Mouse (Mus musculus) embryonic stem cell, embryonic (primary cell): Measurements from ENCODE around the gene Bcl7c.

Experiments
- CTCF ChIA-PET, 4 experiments: fragments of 300-600 bp in 2 of 4; fragments of 350-600 bp in 2 of 4; sonication (Branson Sonifier 250); formaldehyde crosslinking; loops; one replicate each; lab custom pipeline; 2022; ENCODE audit warnings: inconsistent platforms in 2 of 4; lab: Charles Lee
- POLR2A ChIA-PET, 4 experiments: fragments of 300-600 bp in 2 of 4; fragments of 350-600 bp in 2 of 4; sonication (Branson Sonifier 250); formaldehyde crosslinking; loops; one replicate each; lab custom pipeline; 2022; ENCODE audit warnings: antibody characterized with exemption in 4 of 4, inconsistent platforms in 1 of 4; lab: Charles Lee

The Bcl7c gene

GRCm38 (mm10) chr7:127707045-127707956 lies 1.4 kb downstream of the Bcl7c start:
- ChIA-PET POLR2A (interaction anchor here (0.6 to 7.3 kb wide), 53 partner anchors 8 to 531 kb away, joined by 3 to 70 read pairs (median 5); partner anchors contain the start of genes Fbxl19 (in 2 of the 4), Fus (in 2 of the 4), 9130023H24Rik (in 1 of the 4) and Ccdc189 (in 1 of the 4)), CTCF (interaction anchor here (0.7 to 12.8 kb wide), 22 partner anchors 10 to 308 kb away, joined by 3 to 144 read pairs (median 6); partner anchors contain the start of gene Hsd3b7 (in 1 of the 4))

- POLR2A ChIA-PET, result interaction anchor here in 2 of 4 experiments (1.2 to 7.3 kb wide), 3 partner anchors 12 to 27 kb away, joined by 3 to 70 read pairs (median 3); no protein-coding TSS in a partner anchor
- CTCF ChIA-PET, result interaction anchor here in 2 of 4 experiments (0.6 to 3.8 kb wide), 4 partner anchors 10 to 36 kb away, joined by 4 to 17 read pairs (median 4); no protein-coding TSS in a partner anchor
Observed at GRCm38 (mm10) chr7:127705706-127706105, 3.0 kb downstream of the Bcl7c start.

- ChIA-PET POLR2A (interaction anchor here in 2 of 4 experiments (0.9 to 7.3 kb wide), 4 partner anchors 11 to 47 kb away, joined by 3 to 70 read pairs (median 4); no protein-coding TSS in a partner anchor), CTCF (interaction anchor here in 2 of 4 experiments (0.6 to 3.8 kb wide), 3 partner anchors 27 to 139 kb away, joined by 3 to 17 read pairs (median 4); no protein-coding TSS in a partner anchor)
Observed at GRCm38 (mm10) chr7:127704598-127704997, 4.1 kb downstream of the Bcl7c start.

- ChIA-PET POLR2A (interaction anchor here in 3 of 4 experiments (0.6 to 7.3 kb wide), 6 partner anchors 10 to 60 kb away, joined by 3 to 70 read pairs (median 3); no protein-coding TSS in a partner anchor), CTCF (interaction anchor here in 3 of 4 experiments (0.6 to 3.8 kb wide), 5 partner anchors 8 to 29 kb away, joined by 3 to 17 read pairs (median 3); no protein-coding TSS in a partner anchor)
Observed at GRCm38 (mm10) chr7:127703561-127704178, 5.1 kb downstream of the Bcl7c start.

GRCm38 (mm10) chr7:127700712-127701331 lies 7.9 kb downstream of the Bcl7c start:
- CTCF ChIA-PET, result no interaction called here
- POLR2A ChIA-PET, result interaction anchor here in 1 of 4 experiments (1.2 kb wide), 1 partner anchor 9 kb away, joined by 4 read pairs; no protein-coding TSS in a partner anchor

GRCm38 (mm10) chr7:127698986-127699385 lies 9.7 kb downstream of the Bcl7c start:
- ChIA-PET POLR2A (interaction anchor here in 2 of 4 experiments (1.0 to 1.8 kb wide), 6 partner anchors 9 to 94 kb away, joined by 3 to 7 read pairs (median 6); partner anchors contain the start of genes Ctf1 (in 2 of the 2) and Bcl7c (in 1 of the 2)), CTCF (interaction anchor here in 2 of 4 experiments (0.7 to 2.3 kb wide), 3 partner anchors 22 to 24 kb away, joined by 3 to 8 read pairs (median 4); no protein-coding TSS in a partner anchor)

- POLR2A ChIA-PET, result interaction anchor here (0.6 to 8.5 kb wide), 9 partner anchors 14 to 763 kb away, joined by 3 to 70 read pairs (median 4); partner anchors contain the start of genes Bcl7c (in 2 of the 4), Ctf1 (in 1 of the 4), Fus (in 1 of the 4) and Hsd3b7 (in 1 of the 4)
Observed at GRCm38 (mm10) chr7:127693730-127694129, 15.0 kb downstream of the Bcl7c start.

GRCm38 (mm10) chr7:127693290-127693689 lies 15.4 kb downstream of the Bcl7c start:
- POLR2A ChIA-PET, result interaction anchor here in 3 of 4 experiments (0.6 to 8.5 kb wide), 7 partner anchors 14 to 274 kb away, joined by 3 to 70 read pairs (median 4); partner anchors contain the start of genes Bcl7c (in 2 of the 3), Ctf1 (in 1 of the 3) and Fus (in 1 of the 3)
- CTCF ChIA-PET, result interaction anchor here in 3 of 4 experiments (0.8 to 8.1 kb wide), 7 partner anchors 14 to 123 kb away, joined by 3 to 75 read pairs (median 11); partner anchors contain the start of gene Bcl7c (in 1 of the 3)

More at GRCm38 (mm10) chr7:127693730-127694129, 15.0 kb downstream of the Bcl7c start:
- CTCF ChIA-PET, result interaction anchor here (0.5 to 8.1 kb wide), 11 partner anchors 10 to 1024 kb away, joined by 3 to 75 read pairs (median 5); partner anchors contain the start of gene Bcl7c (in 2 of the 4)

- POLR2A ChIA-PET, result interaction anchor here (0.6 to 8.5 kb wide), 36 partner anchors 8 to 315 kb away, joined by 3 to 70 read pairs (median 4); partner anchors contain the start of genes Bcl7c (in 3 of the 4), Ctf1 (in 3 of the 4), Ccdc189 (in 1 of the 4) and Fus (in 1 of the 4)
Observed at GRCm38 (mm10) chr7:127691221-127691989, 17.3 kb downstream of the Bcl7c start.

GRCm38 (mm10) chr7:127689626-127690280 lies 19.0 kb downstream of the Bcl7c start:
- ChIA-PET POLR2A (interaction anchor here in 2 of 4 experiments (1.0 to 8.5 kb wide), 7 partner anchors 14 to 132 kb away, joined by 3 to 70 read pairs (median 12); partner anchors contain the start of genes Ctf1 (in 2 of the 2) and Bcl7c (in 1 of the 2)), CTCF (interaction anchor here (0.5 to 8.1 kb wide), 9 partner anchors 13 to 401 kb away, joined by 3 to 75 read pairs (median 4); partner anchors contain the start of genes Fbxl19 (in 1 of the 4) and Hsd3b7 (in 1 of the 4))

More at GRCm38 (mm10) chr7:127691221-127691989, 17.3 kb downstream of the Bcl7c start:
- CTCF ChIA-PET, result interaction anchor here (0.5 to 8.1 kb wide), 24 partner anchors 10 to 253 kb away, joined by 3 to 75 read pairs (median 4); partner anchors contain the start of genes Bcl7c (in 2 of the 4), Ctf1 (in 1 of the 4) and Fbxl19 (in 1 of the 4)

- CTCF ChIA-PET, result interaction anchor here in 2 of 4 experiments (1.0 to 1.8 kb wide), 3 partner anchors 12 to 14 kb away, joined by 4 to 5 read pairs (median 4); no protein-coding TSS in a partner anchor
- POLR2A ChIA-PET, result interaction anchor here in 2 of 4 experiments (0.7 to 1.2 kb wide), 4 partner anchors 14 to 82 kb away, joined by 3 read pairs; partner anchors contain the start of gene Bcl7c (in 1 of the 2)
Observed at GRCm38 (mm10) chr7:127688935-127689334, 19.8 kb downstream of the Bcl7c start.

- CTCF ChIA-PET, result interaction anchor here in 3 of 4 experiments (0.6 to 3.1 kb wide), 5 partner anchors 10 to 188 kb away, joined by 3 to 17 read pairs (median 4); no protein-coding TSS in a partner anchor
- POLR2A ChIA-PET, result interaction anchor here in 2 of 4 experiments (0.7 to 1.5 kb wide), 2 partner anchors 21 to 26 kb away, joined by 3 to 5 read pairs; partner anchors contain the start of gene Ctf1 (in 1 of the 2)
Observed at GRCm38 (mm10) chr7:127686740-127687449, 21.8 kb downstream of the Bcl7c start.

GRCm38 (mm10) chr7:127685304-127686018 lies 23.3 kb downstream of the Bcl7c start:
- POLR2A ChIA-PET, result interaction anchor here in 3 of 4 experiments (0.6 to 1.5 kb wide), 6 partner anchors 9 to 839 kb away, joined by 3 to 5 read pairs (median 4); partner anchors contain the start of gene Ctf1 (in 1 of the 3)
- CTCF ChIA-PET, result interaction anchor here in 3 of 4 experiments (0.9 to 3.1 kb wide), 4 partner anchors 9 to 34 kb away, joined by 3 to 17 read pairs (median 6); no protein-coding TSS in a partner anchor
